Mouse (Mus musculus): ENCODE measurements around the gene Casp14.

Gene Casp14

DNA sequence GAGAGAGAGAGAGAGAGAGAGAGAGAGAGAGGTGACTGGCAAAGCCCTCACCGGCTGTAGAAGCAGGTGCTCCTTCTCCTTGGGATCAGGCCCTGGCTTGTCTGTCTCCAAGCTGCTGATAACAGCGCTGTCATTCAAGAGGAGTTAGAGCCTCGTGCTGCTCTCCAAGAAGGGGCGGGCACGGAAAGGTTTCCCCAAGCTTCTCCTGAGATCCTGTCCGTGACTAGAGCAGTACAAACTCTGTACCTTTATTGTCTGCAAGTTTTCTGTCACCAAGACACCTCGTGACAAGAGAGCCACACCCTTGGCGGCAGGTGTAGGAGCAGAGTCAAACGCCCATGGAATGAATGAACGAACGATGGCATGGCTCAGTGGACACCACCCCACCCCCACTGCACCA, at the start of gene Casp14:
Gene Casp14 (minus strand): TSS at position 239 of the 400 bp plus-strand sequence.
- DNase-seq (ENCODE audit: low spot score in 2 of 2) = no peak

DNA sequence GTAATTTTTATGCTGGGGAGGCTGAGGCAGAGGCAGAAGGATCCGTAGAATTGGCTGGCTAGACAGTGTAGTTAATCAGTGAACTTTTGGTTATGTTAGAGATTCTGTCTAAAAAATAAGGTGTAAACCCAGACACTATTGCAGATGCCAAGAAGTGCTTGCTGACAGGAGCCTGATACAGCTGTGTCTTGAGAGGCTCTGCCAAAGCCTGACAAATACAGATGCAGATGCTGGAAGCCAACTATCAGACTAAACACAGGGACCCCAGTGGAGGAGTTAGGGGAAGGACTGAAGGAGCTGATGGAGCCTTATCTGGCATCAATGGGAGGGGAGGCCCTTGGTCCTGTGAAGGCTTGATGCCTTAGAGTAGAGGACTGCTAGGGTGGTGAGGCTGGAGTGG, 47.5 kb upstream of the Casp14 start:
- DNase-seq (ENCODE audit: low spot score in 2 of 2) = no peak

DNA sequence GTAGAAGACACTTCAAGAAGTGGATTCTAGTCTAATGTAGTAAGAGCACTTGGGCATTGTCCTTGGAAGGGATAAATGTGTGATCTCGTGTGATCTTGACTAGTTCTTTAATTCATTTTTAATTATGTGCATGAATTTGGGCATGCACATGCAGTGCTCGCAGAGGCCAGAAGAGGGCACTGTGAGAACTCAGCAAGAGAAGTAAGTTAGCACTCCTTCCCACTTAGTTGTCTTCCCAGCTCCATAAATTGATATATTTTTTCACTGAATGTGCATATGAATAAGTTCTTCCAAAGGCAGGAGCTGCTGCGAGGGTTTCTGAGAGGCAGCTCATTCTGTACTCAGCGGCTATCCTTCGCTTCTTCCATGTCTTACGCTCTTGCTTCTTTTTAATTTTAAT, 37.9 kb upstream of the Casp14 start:
- peak; percentile 71 to 82 for DNase-seq (ENCODE audit: low spot score in 2 of 2)

DNA sequence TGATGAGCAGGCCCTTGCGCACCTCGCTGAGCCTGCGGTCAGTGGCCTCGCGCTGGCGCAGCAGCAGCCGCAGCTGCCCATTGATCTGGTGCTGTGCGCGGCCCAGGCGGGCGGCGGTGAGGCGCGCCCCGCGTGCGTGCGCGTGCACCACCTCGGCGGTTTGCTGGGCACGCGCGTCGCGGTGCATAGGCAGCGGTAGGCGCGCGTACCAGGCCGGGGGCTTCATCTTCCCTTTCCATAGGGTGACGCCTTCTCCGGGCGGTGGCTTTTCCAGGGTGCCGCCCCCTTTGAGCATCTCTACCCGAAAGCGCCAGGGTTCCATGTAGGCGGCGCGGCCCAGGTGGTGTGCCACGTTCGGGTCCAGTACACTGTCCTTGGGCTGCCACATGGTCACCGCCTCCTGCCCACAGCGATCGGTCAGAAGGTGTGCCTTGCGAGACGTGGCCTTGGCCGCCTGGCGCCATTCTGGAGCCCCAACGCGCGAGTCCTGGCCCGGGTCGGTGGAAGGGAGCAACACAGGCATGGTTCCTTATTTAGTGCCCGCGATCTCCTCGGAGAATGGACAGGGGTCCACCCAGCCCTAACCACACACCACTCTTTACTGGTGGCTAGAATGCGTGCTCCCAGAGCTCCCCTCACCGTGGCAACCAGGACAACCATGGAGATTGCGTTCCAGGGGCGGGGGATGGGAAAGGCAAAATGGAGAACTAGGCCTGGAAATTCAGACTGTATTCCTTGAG, 34.5 kb upstream of the Casp14 start, which contains the start of gene Ccdc105:
Gene Ccdc105 (minus strand): TSS at position 614 of the 740 bp plus-strand sequence.
- DNase-seq (ENCODE audit: low spot score in 2 of 2) = peak; percentile 72 to 77

DNA sequence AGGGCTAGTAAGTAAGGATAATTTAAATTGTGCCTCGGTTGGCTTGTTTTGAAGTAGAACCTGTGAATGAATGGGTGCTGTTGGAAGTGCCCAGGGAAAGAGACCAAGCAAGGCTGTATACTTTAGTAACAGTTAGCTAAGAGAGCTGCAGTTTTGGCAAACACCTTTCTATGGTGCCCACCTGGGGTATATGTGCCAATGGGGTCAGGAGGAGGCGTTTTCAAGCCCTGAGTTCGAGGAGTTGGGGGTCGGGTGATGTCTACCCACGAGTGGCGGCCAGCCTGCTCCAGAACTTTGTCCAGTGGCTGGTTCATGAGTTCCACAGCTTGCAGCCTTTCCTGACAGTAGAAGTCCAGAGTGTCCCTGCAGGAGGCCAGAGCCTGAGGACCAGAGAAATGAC, 30.9 kb upstream of the Casp14 start:
- DNase-seq (ENCODE audit: low spot score in 2 of 2) = no peak

DNA sequence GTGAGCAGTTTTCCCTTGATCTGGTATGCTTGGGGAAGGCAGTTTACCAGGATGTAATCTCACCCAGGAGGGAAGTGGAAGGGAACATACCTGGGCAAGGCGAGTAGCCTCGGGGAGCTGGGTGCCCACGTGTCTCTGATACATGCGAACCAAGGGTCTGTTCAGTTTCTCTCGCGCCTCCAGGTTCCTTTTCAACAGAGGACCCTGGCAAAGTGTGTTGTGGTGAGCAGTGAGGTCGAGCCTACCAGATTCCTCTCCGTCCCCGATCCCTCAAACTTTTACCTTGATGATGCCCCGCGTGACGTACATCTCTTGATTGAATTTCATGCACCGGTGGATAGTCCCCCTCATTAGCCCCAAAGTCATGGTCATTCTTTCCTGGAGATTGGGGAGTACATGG, 30.1 kb upstream of the Casp14 start:
- DNase-seq (ENCODE audit: low spot score in 2 of 2) = no peak

DNA sequence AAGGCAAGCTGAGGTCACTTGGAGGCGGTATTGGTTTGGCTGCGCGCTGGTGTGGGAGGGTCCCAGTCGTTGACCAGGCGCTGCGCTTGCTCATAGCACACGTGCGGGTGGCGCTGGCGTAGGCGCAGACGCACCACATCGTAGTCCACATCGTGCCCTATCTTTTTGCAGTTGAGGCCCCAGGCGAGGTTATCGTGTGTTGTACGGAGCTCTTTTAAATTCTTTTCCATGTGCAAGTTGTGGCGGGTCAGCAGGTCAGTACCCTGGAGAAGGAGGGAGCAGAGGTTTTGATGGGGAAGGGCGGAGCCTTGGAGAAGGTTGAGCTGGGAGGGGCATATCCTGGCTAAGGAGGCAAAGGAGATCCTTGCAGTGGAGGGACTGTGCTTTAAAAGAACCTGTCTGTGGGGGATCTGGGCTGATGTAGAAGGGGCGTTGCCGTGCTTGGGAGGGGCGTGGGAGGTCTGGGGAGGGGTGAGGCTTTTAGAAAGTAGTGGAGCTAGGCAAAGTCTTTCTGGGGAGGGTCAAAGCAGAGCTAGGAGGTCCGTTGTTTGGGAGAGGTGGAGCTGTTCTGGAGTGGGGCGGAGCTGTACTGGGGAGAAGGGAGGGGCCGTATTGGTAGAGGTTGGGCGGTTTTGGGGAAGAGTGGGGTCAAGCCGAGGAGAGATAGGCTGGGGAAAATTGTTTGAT, 29.1 kb upstream of the Casp14 start:
- peak in 1 of 2 experiments; percentile 27 for DNase-seq (ENCODE audit: low spot score in 2 of 2)

DNA sequence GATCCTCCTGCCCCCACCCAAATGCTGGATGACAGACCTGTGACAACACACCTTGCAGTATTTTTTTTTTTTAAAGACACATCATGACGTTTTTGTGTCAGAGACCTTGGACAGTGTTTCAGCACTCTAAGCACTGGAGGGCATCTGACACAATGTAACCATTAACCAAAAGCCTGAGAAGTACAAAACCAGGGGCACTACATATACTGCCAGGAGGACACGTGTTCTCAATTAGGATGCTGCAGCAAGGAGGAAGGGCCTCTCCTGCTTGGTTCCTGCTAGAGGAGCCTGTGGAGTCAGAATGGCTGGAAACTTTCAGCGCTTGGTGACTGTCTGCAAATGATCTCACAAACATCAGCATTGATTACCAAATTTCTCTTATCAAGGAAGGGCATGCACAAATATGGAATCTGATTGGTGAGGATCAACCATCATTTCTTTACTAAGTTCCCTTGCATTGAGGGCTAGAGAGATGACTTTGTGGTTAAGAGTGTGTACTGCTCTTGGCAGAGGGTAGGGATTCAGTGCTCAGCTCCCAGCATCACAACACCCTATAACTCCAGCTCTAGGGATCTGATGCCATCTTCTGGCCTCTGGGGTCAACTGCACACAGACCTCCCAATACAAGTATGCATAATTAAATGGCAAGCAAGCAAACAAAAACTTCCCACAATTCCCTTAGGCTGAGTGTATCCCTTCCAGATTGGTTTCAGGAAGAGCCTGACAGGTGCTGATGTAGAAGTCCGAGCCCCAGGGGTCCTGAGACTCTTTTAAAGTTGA, 27.5 kb upstream of the Casp14 start:
- no peak for DNase-seq (ENCODE audit: low spot score in 2 of 2)

DNA sequence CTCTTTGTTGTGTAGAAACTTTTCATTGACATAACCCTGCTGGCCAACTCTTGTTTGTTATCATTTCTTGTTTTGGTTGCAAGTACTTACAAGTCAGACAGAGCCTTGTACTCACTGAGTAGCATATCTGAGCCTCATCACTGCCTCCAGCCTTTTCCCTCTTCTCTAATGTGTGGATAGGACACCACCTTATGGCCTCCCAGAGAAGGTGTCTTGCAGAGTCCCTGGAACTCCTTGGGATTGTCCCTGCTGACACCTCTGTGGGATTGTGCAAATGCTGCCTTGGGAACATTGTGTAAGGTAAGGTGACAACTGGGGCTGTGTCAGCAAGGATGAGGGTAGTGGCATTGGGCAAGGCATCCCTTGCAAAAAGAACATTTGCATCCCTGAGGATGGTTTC, 25.6 kb upstream of the Casp14 start:
- no peak for DNase-seq (ENCODE audit: low spot score in 2 of 2)

DNA sequence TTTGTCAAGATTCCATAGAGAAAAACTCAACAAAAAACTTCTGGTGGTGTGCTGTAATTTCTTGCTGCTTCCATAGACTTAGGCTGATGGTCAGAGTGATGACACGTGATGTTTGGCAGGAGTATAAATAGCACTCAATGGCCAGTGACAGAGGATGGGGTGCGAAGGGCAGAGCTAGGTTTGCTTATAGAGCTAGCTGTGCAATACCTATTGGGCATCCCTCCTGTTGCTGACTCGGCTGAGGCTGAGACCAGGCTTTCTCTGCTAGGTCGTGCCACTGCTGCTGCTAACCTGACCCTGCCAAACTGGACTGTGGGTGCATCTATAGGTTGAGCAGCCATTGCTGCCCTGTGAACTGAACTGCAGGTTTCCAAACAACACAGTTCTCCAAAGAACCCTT, 21.7 kb upstream of the Casp14 start:
- no peak for DNase-seq (ENCODE audit: low spot score in 2 of 2)

DNA sequence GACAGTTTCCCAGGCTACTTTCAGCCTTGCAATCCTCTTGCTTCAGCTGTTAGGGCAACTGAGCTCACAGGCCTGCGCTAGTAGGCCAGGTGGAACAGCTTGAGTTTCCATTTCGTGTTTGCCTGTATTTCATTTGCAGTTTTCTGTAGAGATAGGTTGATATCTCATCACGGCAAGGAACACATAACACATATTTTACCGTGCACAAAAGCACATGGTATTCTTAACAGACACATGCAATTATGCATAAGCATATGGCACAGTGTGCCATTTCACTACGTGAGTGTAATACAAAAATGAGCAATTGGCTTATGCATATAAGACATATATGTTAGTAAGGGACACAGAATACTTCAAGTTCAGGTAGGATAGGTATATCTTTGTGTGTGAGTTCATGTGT, 9.8 kb upstream of the Casp14 start:
- DNase-seq (ENCODE audit: low spot score in 2 of 2) = no peak

DNA sequence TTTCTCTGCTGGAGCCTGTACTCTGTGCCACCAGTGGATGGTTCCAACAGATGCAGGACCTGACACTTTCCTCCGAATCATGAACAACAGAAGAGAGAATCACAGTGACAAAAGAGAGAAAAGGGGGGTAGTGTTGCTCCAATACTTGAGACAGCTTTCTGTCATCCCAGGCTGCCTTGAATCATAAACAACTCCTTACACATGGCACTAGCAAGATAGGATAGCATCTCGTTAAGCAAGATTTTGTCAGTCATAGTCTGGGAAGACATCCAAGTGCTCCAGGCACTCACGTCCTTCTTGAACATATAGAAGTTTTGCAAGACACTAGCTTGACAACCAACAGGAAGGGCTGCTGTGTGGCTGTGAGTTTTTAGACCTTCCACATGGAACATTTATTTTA, 8.9 kb upstream of the Casp14 start:
- DNase-seq (ENCODE audit: low spot score in 2 of 2) = no peak

DNA sequence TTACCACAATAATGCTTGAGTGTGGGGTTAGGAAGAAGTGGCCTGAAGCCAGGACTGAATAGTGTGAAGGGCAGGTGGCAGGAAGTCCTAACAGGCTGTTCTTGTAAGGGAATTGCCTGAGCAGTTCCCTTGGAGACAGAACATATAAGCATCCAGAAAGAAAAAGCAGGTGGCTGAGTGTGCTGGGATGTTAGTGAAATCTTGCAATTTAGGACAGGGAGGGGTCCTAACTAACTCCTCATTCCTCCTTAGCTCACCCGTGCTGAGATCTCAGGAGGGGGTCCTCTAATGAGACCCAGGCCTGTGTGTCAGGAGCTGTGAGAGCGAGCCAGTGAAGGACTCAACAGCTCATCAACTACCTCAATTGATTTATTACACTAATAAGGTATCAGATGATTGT, 5.3 kb upstream of the Casp14 start:
- no peak for DNase-seq (ENCODE audit: low spot score in 2 of 2)

DNA sequence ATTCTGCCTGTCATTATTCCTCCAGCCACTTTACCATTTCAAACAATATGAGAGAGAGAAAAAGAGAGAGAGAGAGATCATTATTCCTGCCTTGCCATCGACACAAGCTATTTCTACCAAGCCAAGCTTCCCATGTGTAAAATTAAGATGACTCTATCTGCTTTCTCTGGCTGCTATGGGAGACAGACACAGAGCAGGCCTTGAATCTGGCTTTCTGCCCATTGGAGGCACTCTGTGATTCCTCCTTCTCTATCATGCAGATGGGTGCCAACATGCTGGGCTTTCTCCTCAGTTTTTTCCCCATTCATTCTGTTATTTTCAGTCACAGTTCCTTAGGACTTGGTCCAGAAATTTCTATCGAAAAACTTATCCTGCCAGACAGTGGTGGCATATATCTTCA, 4.6 kb upstream of the Casp14 start:
- DNase-seq (ENCODE audit: low spot score in 2 of 2) = peak; percentile 15 to 28

DNA sequence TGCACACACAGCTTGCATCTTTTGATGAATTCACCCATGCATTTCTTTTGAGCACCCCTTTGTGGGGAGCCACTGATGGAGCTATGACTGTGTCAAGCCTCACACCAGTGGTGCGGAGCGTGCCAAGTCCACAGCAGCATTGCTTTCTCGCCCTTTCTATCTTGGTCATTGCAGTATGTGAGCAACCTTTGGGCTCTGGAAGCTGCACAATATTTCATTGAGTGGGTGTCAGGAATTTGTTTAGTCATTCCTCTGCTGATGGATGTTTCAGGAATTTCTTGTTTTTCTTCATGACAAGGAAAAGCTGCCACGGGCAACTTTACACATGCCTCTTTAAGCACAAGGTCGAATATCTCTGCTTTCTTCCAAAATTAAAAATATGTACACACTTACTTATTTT, 3.9 kb upstream of the Casp14 start:
- no peak for DNase-seq (ENCODE audit: low spot score in 2 of 2)

DNA sequence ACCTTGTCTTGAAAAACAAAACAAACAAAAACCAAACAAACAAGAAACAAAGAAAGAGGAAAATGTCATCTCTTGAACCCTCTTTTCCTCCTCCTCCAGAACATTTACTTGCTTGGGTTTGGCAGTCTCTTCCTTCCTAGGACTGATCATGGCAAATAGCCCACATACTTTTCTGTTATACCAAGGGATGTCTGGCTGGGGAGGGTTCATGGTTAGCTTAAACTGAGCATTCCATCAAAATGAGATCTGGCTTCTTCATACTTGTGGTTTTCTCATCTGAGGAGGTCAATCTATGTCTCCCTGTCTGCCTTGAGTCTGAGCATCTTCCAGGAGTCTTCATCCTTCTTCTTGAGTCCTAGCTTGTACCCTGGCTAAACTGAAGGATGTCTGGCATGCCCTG, 1.9 kb downstream of the Casp14 start:
- no peak for DNase-seq (ENCODE audit: low spot score in 2 of 2)

DNA sequence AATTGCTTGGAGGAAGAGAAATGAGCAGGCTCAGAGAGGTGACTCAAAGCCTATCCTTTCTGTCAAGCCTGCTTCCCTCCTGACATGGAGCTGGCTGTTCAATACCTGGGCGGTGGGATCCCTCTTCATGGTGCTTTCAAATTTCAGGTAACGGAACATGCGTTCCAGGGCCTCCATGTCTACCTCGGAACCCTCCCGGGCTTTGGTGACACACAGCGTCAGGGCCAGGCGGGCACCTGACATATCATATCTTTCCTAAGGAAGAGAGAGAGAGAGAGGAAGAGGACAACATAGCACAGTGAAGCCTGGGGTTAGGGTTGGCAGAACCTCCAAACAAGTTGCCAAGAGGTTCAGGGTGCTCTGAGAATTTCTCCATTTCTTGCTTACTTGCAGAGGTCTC, 2.9 kb downstream of the Casp14 start:
- DNase-seq (ENCODE audit: low spot score in 2 of 2) = no peak

DNA sequence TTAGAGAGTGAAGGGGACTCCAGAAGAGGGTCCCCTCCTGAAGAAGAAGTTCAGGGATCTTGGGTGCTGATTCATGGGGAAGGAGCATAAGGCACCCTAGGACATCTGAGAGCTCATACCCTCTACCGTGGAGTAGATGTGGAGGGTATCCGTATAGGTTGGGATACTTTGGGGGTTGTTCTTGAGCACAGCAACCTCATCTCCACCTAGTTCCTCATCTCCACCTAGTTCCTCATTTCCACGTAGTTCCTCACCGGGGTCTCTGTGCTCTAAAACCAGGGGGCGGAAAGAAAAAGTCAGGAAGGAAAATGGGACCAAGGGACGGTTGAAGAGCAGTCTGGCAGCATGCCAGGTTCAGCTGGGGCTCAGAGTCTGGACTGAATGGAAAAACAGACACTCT, 4.0 kb downstream of the Casp14 start:
- DNase-seq (ENCODE audit: low spot score in 2 of 2) = no peak

DNA sequence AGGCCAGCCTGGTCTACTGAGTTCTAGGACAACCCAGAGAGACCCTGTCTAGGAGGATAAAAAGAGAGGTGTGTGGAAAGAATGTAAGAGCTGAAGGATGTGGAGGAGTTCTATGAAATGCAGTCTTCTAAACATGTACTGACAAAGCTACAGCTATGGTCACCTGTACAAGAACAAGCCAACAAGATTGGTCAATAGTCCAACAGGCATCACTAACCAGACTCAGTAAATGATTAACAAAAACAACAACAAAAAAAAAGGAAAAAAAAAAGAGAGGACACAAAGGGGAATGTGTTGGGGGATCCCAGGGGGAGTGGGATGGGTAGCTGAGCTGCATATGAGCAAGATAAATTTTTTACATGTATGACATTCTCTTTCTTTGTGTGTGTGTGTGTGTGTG, 7.4 kb downstream of the Casp14 start:
- DNase-seq (ENCODE audit: low spot score in 2 of 2) = no peak

DNA sequence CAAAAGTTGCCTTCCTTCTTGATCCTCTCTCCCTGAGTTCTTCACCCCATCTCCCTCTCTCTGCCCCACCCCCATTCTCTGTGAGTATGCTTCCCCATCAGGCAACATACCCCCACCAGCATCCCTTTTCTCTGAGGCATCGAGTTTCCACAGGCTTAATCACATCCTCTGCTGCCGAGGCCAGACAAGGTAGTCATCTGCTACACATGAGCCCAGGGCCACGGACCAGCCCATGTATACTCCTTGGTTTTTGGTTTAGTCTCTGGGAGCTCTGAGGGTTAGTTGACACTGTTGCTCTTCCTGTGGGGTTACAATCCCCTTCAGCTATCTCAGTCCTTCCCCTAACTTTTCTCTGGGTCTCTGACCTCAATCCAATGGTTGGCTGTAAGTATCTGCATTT, 17.2 kb downstream of the Casp14 start:
- no peak for DNase-seq (ENCODE audit: low spot score in 2 of 2)

DNA sequence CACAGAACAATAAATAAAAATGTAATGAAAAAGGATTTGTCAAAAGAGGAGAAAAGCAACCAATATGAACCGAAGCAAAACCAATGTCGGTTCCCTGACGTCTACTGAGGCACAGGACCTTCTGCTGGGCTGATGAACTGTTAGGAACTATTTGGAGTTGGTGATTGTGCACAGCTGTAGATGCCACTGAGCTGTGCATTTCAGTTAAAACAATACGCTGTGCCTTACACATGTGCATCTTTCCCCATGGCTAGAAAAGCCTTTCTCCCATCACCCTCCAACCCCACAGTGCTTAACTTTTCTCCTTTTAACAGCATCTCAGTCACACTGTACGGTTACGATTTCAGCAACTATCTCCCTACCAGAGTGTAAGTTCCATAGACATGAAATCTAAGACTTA, 28.1 kb downstream of the Casp14 start:
- DNase-seq (ENCODE audit: low spot score in 2 of 2) = no peak

DNA sequence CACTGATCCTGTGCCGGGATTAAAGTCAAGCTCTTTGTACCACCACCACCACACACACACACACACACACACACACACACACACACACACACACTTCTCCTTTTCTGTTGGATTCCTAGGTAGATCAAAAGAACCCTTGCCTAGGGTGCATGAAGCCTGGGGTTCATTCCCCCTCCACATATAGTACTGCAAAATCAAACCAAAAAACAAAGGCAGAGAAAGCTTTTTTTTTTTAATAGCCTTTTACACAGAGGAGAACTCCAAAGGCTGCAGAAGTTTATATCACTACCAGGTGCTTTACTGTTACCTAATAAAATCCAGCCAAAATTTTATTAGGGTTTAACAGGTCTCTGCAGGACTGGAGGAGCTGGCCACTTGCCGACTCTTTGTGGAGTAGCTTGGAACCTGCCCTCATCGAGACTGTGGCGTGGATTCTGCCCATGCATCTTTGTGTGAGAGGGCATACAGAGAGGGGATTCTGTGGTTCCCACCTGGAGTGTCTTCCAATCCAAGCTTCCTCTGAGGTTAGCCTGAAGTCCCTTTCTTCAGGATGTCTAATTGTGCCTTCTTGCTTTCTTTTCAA, 31.0 kb downstream of the Casp14 start:
- DNase-seq (ENCODE audit: low spot score in 2 of 2) = no peak

All from frontal cortex, postnatal 14 days (tissue).